8 mouse cellular contexts compared by ENCODE assay signal in the genomic region with DNA sequence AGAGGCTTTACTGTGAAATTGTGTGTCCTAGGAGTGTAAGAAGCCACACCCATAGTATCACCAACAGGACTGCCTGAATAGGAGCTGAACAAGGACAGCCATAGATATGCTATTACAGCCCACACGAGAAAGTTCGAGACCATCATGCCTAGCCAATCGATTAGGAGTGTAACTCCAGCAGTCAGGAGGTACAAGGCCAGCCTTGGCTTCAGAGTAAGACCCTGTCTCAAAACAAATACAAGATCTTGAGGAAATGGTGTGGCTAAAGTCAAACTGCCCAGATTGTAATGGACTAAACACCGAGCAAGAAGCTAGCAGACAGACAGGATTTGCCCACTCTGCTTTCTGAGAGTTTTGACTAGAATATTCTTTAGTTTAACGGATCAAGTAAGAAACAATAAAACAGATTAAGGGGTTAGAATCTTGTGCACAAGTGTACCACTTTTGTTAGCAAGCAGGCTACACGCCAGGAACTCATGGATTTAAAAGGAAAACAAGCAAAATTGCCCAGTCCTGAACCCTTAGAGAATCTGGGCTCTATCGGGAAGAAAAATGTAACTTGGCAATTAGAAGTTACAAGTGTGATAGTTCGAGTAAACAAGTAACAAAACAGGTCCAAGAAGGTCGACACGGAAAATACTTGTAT. TPM values are rescaled to one million over a fixed set of nuclear protein-coding genes. Genes with fewer than 3 reads are reported as not detected.
DNase-seq lines count a peak whose midpoint lies in the region; ATAC-seq and TF ChIP-seq lines count a peak whose summit lies in the region.

No protein-coding gene starts in this region.

- H3K4me1 ChIP-seq in lung, adult 2 months (ENCODE audit: control insufficient read depth, insufficient read depth, low read length), result peaks cover 5% of the 10 kb centered on the region
- H3K4me1 ChIP-seq in brown adipose tissue, adult 24 weeks (ENCODE audit: control insufficient read depth, insufficient read depth, insufficient read length, low read length), result peaks cover 4% of the 10 kb centered on the region; the same call in 1 of the 2 replicates
- peaks cover 29% of the 10 kb centered on the region for H3K4me1 ChIP-seq in hindbrain, embryonic 10.5 days (replicated peaks)

- no peaks in the 10 kb centered on the region for H3K9me3 ChIP-seq in hindbrain, embryonic 10.5 days

- peak overlapping the region; percentile 74 for H3K4me3 ChIP-seq in lung, adult 2 months (replicated peaks; ENCODE audit: extremely low read depth, low read depth, low read length)
- H3K4me3 ChIP-seq in brown adipose tissue, adult 24 weeks (ENCODE audit: insufficient read depth, low read depth, low read length), result peak overlapping the region; percentile 65
- H3K4me3 ChIP-seq in hindbrain, embryonic 10.5 days, result peak overlapping the region; percentile 74

- WGBS in lung, adult 2 months, result 12% methylated on average over 10 of the region's 10 CpGs
- 29% methylated on average over 10 of the region's 10 CpGs for WGBS in hindbrain, embryonic 10.5 days

- no peak for TF ChIP-seq CTCF in lung, adult 2 months (IDR thresholded peaks at IDR 0.05; ENCODE audit: insufficient read depth, low read length)

- no peak for TF ChIP-seq POLR2A in lung, adult 2 months (IDR thresholded peaks at IDR 0.05; ENCODE audit: borderline replicate concordance, extremely low read depth, low read depth, low read length)

- DNase-seq in lung, adult 2 months, result no peak
- DNase-seq in lung, postnatal 25 days (ENCODE audit: low spot score), result no peak
- DNase-seq in hindbrain, embryonic 10.5 days (ENCODE audit: low spot score), result no peak
- no peak for DNase-seq in thymus, postnatal 10 days (ENCODE audit: low spot score in 2 of 2)
- no peak for DNase-seq in ovary, postnatal 14 days (ENCODE audit: low spot score)
- no peak for DNase-seq in thymus, postnatal 36 days

- H3K27ac ChIP-seq in brown adipose tissue, adult 24 weeks (replicated peaks; ENCODE audit: low read depth, low read length), result peak overlapping the region; percentile 95
- H3K27ac ChIP-seq in hindbrain, embryonic 10.5 days, result peak overlapping the region; percentile 95

- peak; percentile 15 for ATAC-seq in megakaryocyte progenitor cell, adult 5-6 weeks (replicated peaks; ENCODE audit: poor library complexity)

- peaks cover 35% of the 10 kb centered on the region for H3K36me3 ChIP-seq in hindbrain, embryonic 10.5 days

- H3K27me3 ChIP-seq in hindbrain, embryonic 10.5 days (ENCODE audit: insufficient read depth, poor library complexity, severe bottlenecking), result no peaks in the 10 kb centered on the region

RNA-seq across cellular contexts. Expression of a gene that starts 0.8 kb away (rescaled TPM):
- polyA plus RNA-seq in lung, adult 2 months (2012; rRNA removed), result 208 and 282 TPM in 2 replicates
- polyA plus RNA-seq in brown adipose tissue, adult 24 weeks (2012; ENCODE audit: insufficient read depth, insufficient read length, missing spikeins), result 113 and 190 TPM in 2 replicates
- polyA plus RNA-seq in hindbrain, embryonic 10.5 days (2016; fragmentation: Nextera tagmentation; extraction: Ambion mirVana), result 101 and 126 TPM in 2 replicates
- 616 and 680 TPM in 2 replicates for total RNA-seq in megakaryocyte progenitor cell, adult 5-6 weeks (2015)
- 869 and 1,010 TPM in 2 replicates for total RNA-seq in megakaryocyte progenitor cell, adult 5-6 weeks (2017)

RNA-seq across cellular contexts. Expression of a gene that starts 10.2 kb away (rescaled TPM):
- 0.08 and 0.09 TPM in 2 replicates for polyA plus RNA-seq in lung, adult 2 months (2012; rRNA removed)
- 0.38 TPM in 1 of 2 replicates, not detected in the other for polyA plus RNA-seq in brown adipose tissue, adult 24 weeks (2012; ENCODE audit: insufficient read depth, insufficient read length, missing spikeins)
- 0.07 and 0.08 TPM in 2 replicates for polyA plus RNA-seq in hindbrain, embryonic 10.5 days (2016; fragmentation: Nextera tagmentation; extraction: Ambion mirVana)
- 0.15 and 0.22 TPM in 2 replicates for total RNA-seq in megakaryocyte progenitor cell, adult 5-6 weeks (2015)
- total RNA-seq in megakaryocyte progenitor cell, adult 5-6 weeks (2017), result 0.03 TPM in 1 of 2 replicates, not detected in the other
